Mouse (Mus musculus): Measurements from ENCODE around the gene 2310009B15Rik. TPM values are rescaled to one million over a fixed set of nuclear protein-coding genes. Genes with fewer than 3 reads are reported as not detected.

Gene 2310009B15Rik
- polyA plus RNA-seq, 1 experiment from 2014 or later, result 38.0 TPM

GRCm38 (mm10) chr1:138843361-138844091, 13.1 kb downstream of the 2310009B15Rik start:
- H3K27ac ChIP-seq (ENCODE audit: low read depth, low read length), result no peak overlapping the region
- 2% methylated on average over 35 of the region's 35 CpGs for WGBS
- no peaks in the 10 kb centered on the region for H3K36me3 ChIP-seq (ENCODE audit: control insufficient read depth, insufficient read depth)
- no peak overlapping the region for H3K9ac ChIP-seq (ENCODE audit: low read depth, low read length)
- H3K9me3 ChIP-seq (ENCODE audit: control insufficient read depth), result no peaks in the 10 kb centered on the region
- peak overlapping the region; percentile 62 for H3K4me2 ChIP-seq (replicated peaks; ENCODE audit: low read depth)
- H3K27me3 ChIP-seq (replicated peaks; ENCODE audit: control insufficient read depth, insufficient read depth, low read length), result peaks cover 91% of the 10 kb centered on the region
- ATAC-seq, result no peak
- H3K4me1 ChIP-seq (replicated peaks; ENCODE audit: control insufficient read depth, insufficient read depth, low read length), result peaks cover 2% of the 10 kb centered on the region; the same call in 1 of the 2 replicates
- TF ChIP-seq CTCF (IDR thresholded peaks at IDR 0.05; ENCODE audit: low read depth), result no peak
- H3K4me3 ChIP-seq (ENCODE audit: low read depth, low read length), result peak overlapping the region; percentile 38

- peaks cover 91% of the 10 kb centered on the region for H3K27me3 ChIP-seq (replicated peaks; ENCODE audit: control insufficient read depth, insufficient read depth, low read length)
These were observed 13.9 kb downstream of the 2310009B15Rik start for GRCm38 (mm10) chr1:138842756-138843155.

GRCm38 (mm10) chr1:138842315-138842714, 14.3 kb downstream of the 2310009B15Rik start:
- peaks cover 91% of the 10 kb centered on the region for H3K27me3 ChIP-seq (replicated peaks; ENCODE audit: control insufficient read depth, insufficient read depth, low read length)
- H3K4me1 ChIP-seq (replicated peaks; ENCODE audit: control insufficient read depth, insufficient read depth, low read length), result no peaks in the 10 kb centered on the region
- H3K9me3 ChIP-seq (ENCODE audit: control insufficient read depth), result no peaks in the 10 kb centered on the region
- no peak for TF ChIP-seq CTCF (IDR thresholded peaks at IDR 0.05; ENCODE audit: low read depth)
- peak overlapping the region; percentile 55 for H3K4me2 ChIP-seq (replicated peaks; ENCODE audit: low read depth)
- WGBS, result 2% methylated on average over 8 of the region's 8 CpGs
- no peak overlapping the region for H3K9ac ChIP-seq (ENCODE audit: low read depth, low read length)
- ATAC-seq, result no peak
- H3K36me3 ChIP-seq (ENCODE audit: control insufficient read depth, insufficient read depth), result no peaks in the 10 kb centered on the region
- no peak overlapping the region for H3K27ac ChIP-seq (ENCODE audit: low read depth, low read length)
- H3K4me3 ChIP-seq (ENCODE audit: low read depth, low read length), result peak overlapping the region; percentile 36

More at GRCm38 (mm10) chr1:138842756-138843155, 13.9 kb downstream of the 2310009B15Rik start:
- Histone ChIP-seq H3K9ac (ENCODE audit: low read depth, low read length) (no peak overlapping the region), H3K36me3 (ENCODE audit: control insufficient read depth, insufficient read depth) (no peaks in the 10 kb centered on the region), H3K4me1 (replicated peaks; ENCODE audit: control insufficient read depth, insufficient read depth, low read length) (no peaks in the 10 kb centered on the region), H3K4me3 (ENCODE audit: low read depth, low read length) (no peak overlapping the region), H3K27ac (ENCODE audit: low read depth, low read length) (no peak overlapping the region), H3K4me2 (replicated peaks; ENCODE audit: low read depth) (no peak overlapping the region), H3K9me3 (ENCODE audit: control insufficient read depth) (no peaks in the 10 kb centered on the region)
- no peak for ATAC-seq
- WGBS, result 6% methylated on average over 10 of the region's 10 CpGs
- TF ChIP-seq CTCF (IDR thresholded peaks at IDR 0.05; ENCODE audit: low read depth), result no peak

- no peak for ATAC-seq
- H3K36me3 ChIP-seq (ENCODE audit: control insufficient read depth, insufficient read depth), result no peaks in the 10 kb centered on the region
- H3K27ac ChIP-seq (ENCODE audit: low read depth, low read length), result no peak overlapping the region
- TF ChIP-seq CTCF (IDR thresholded peaks at IDR 0.05; ENCODE audit: low read depth), result no peak
- no peaks in the 10 kb centered on the region for H3K4me1 ChIP-seq (replicated peaks; ENCODE audit: control insufficient read depth, insufficient read depth, low read length)
- H3K4me3 ChIP-seq (ENCODE audit: low read depth, low read length), result peak overlapping the region; percentile 36
- no peaks in the 10 kb centered on the region for H3K9me3 ChIP-seq (ENCODE audit: control insufficient read depth)
- peaks cover 93% of the 10 kb centered on the region for H3K27me3 ChIP-seq (replicated peaks; ENCODE audit: control insufficient read depth, insufficient read depth, low read length)
- H3K9ac ChIP-seq (ENCODE audit: low read depth, low read length), result no peak overlapping the region
- H3K4me2 ChIP-seq (replicated peaks; ENCODE audit: low read depth), result peak overlapping the region; percentile 55
- 5% methylated on average over 54 of the region's 54 CpGs for WGBS
These were observed 15.2 kb downstream of the 2310009B15Rik start for GRCm38 (mm10) chr1:138841306-138842095.

GRCm38 (mm10) chr1:138840440-138841305, 16.0 kb downstream of the 2310009B15Rik start:
- H3K4me2 ChIP-seq (replicated peaks; ENCODE audit: low read depth), result no peak overlapping the region
- no peak for ATAC-seq

More at GRCm38 (mm10) chr1:138840440-138841305, 16.0 kb downstream of the 2310009B15Rik start:
- no peak for TF ChIP-seq CTCF (IDR thresholded peaks at IDR 0.05; ENCODE audit: low read depth)
- Histone ChIP-seq H3K4me3 (ENCODE audit: low read depth, low read length) (peak overlapping the region; percentile 36), H3K9me3 (ENCODE audit: control insufficient read depth) (no peaks in the 10 kb centered on the region), H3K36me3 (ENCODE audit: control insufficient read depth, insufficient read depth) (no peaks in the 10 kb centered on the region), H3K9ac (ENCODE audit: low read depth, low read length) (no peak overlapping the region), H3K4me1 (replicated peaks; ENCODE audit: control insufficient read depth, insufficient read depth, low read length) (no peaks in the 10 kb centered on the region), H3K27me3 (replicated peaks; ENCODE audit: control insufficient read depth, insufficient read depth, low read length) (peaks cover 93% of the 10 kb centered on the region), H3K27ac (ENCODE audit: low read depth, low read length) (no peak overlapping the region)
- 9% methylated on average over 25 of the region's 25 CpGs for WGBS

Data from intestine, postnatal 0 days (tissue).